Mouse (Mus musculus): ENCODE results near the gene Ralgps1. TPM values are rescaled to one million over a fixed set of nuclear protein-coding genes. Genes with fewer than 3 reads are reported as not detected.

The Ralgps1 gene
- polyA plus RNA-seq, 1 experiment, result not detected

DNA sequence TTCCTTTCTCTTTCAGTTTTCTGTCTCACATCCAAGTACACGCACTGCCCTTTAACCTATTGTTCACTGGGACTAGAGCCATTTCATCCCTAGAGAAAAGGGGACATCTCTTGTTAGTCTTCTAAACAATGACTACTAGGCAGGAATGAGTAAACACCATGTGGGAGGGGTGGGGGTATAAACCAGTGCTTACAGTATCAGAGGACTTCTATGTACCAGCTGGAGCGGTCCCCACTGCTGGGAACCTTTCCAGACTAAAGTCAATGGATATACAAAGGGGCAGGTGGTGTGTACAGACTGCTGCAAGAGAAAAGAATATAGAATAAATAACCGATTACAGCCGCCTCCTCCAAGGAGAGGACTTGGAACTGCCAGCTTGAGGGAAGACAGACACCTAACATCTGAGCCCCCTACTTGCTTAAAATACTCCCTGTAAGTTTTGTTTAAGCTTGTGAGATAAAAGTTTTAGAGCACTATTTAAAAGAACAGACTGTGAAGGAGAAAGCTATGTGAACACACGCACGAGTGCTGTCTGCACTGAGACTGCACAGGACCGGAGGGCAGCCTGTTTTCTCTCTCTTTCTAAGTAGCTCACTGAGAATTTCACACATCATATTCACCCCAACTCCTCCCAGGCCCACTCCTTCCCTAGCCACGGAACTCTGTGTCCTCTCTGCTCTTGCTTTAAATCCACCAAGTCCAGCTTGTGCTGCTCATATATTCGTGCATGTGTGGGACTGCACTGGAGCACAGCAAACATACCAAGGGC lies 5.4 kb downstream of the Ralgps1 start:
- TF ChIP-seq TAL1 (IDR thresholded peaks at IDR 0.05; ENCODE audit: low read length) (no peak), GATA1 (IDR thresholded peaks at IDR 0.05; ENCODE audit: low read length) (no peak)
- Histone ChIP-seq H3K4me1 (ENCODE audit: control insufficient read depth) (peaks cover 8% of the 10 kb centered on the region), H3K36me3 (ENCODE audit: control insufficient read depth) (no peaks in the 10 kb centered on the region), H3K4me3 (replicated peaks) (no peak overlapping the region), H3K27me3 (ENCODE audit: control insufficient read depth) (no peaks in the 10 kb centered on the region), H3K9me3 (ENCODE audit: control insufficient read depth, low read length) (no peaks in the 10 kb centered on the region)

GRCm38 (mm10) chr2:33364656-33365055 lies 6.6 kb downstream of the Ralgps1 start:
- H3K9me3 ChIP-seq (ENCODE audit: control insufficient read depth, low read length), result no peaks in the 10 kb centered on the region
- H3K4me3 ChIP-seq (replicated peaks), result no peak overlapping the region
- H3K36me3 ChIP-seq (ENCODE audit: control insufficient read depth), result no peaks in the 10 kb centered on the region
- no peak for TF ChIP-seq GATA1 (IDR thresholded peaks at IDR 0.05; ENCODE audit: low read length)
- no peak for TF ChIP-seq TAL1 (IDR thresholded peaks at IDR 0.05; ENCODE audit: low read length)
- H3K4me1 ChIP-seq (ENCODE audit: control insufficient read depth), result no peaks in the 10 kb centered on the region
- H3K27me3 ChIP-seq (ENCODE audit: control insufficient read depth), result no peaks in the 10 kb centered on the region

DNA sequence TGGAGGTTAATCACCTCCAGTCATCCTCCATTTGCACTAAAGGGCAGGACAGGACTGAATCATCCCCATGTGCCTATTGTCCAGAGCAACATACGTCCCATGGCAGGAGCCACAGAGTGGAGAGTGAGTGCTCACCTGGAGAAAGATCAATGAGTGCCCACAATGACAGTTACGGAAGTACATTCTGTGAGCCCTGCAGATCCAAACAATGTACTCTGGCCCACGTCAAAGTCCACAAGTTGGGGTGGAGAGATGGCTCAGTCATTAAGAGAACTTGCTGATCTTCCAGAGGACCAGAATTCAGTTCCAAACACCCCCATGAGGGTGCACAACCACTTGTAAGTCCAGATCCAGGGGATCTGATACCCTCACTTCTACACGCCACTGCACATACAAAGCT lies 7.4 kb downstream of the Ralgps1 start:
- H3K27me3 ChIP-seq (ENCODE audit: control insufficient read depth), result no peaks in the 10 kb centered on the region
- no peaks in the 10 kb centered on the region for H3K4me1 ChIP-seq (ENCODE audit: control insufficient read depth)
- no peaks in the 10 kb centered on the region for H3K36me3 ChIP-seq (ENCODE audit: control insufficient read depth)
- no peak overlapping the region for H3K4me3 ChIP-seq (replicated peaks)
- no peaks in the 10 kb centered on the region for H3K9me3 ChIP-seq (ENCODE audit: control insufficient read depth, low read length)
- TF ChIP-seq GATA1 (IDR thresholded peaks at IDR 0.05; ENCODE audit: low read length), result no peak
- no peak for TF ChIP-seq TAL1 (IDR thresholded peaks at IDR 0.05; ENCODE audit: low read length)

DNA sequence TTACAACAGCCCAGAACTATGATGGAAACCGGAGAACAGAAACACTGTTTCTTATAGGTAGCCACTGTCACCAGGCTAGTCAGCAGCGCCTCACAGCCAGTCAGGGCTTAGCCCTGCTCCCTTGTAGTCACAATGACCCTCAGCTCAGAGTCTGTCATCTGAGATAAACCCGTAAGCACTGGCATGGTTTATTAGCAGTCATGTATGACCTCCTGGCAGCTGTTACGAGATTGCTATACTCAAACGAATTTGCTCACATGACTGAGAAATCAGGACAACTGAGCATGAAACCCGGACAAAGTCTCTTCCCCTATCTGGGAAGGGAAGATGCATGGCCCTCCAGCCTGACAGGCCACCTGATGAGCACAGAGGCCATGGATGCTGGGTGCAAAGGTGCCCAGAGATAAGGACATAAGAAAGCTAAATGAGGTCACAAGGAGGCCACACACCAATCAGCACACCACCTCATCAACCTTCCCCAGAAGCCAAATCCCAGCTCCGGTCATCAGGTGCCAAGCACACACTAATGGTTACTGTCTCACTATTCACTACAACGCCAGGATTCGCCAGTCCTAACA lies 10.1 kb downstream of the Ralgps1 start:
- no peaks in the 10 kb centered on the region for H3K36me3 ChIP-seq (ENCODE audit: control insufficient read depth)

DNA sequence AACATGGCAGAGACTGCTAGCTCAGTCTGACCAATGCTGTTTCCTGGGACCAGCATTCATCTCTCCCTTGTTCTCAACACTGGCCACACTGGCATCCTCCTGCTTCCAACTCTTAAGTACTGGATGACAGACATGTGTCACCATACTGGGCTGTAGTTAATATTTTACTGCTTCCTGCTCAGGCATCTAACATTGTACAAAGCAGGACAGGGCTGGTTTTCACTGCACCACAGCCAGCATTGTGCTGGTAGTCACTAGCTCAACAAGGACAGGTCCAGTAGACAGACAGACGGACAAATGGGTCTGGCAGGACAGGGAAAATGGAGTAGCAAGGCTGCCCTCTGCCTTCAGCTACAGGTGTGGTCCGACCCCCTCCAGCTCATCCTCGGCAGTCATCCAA lies 10.7 kb downstream of the Ralgps1 start:
- no peaks in the 10 kb centered on the region for H3K9me3 ChIP-seq (ENCODE audit: control insufficient read depth, low read length)
- H3K27me3 ChIP-seq (ENCODE audit: control insufficient read depth), result no peaks in the 10 kb centered on the region
- H3K4me1 ChIP-seq (ENCODE audit: control insufficient read depth), result no peaks in the 10 kb centered on the region
- no peak overlapping the region for H3K4me3 ChIP-seq (replicated peaks)
- TF ChIP-seq GATA1 (IDR thresholded peaks at IDR 0.05; ENCODE audit: low read length) (no peak), TAL1 (IDR thresholded peaks at IDR 0.05; ENCODE audit: low read length) (no peak)
- H3K36me3 ChIP-seq (ENCODE audit: control insufficient read depth), result no peaks in the 10 kb centered on the region

More for the DNA sequence above, 10.1 kb downstream of the Ralgps1 start:
- H3K4me3 ChIP-seq (replicated peaks), result no peak overlapping the region
- H3K4me1 ChIP-seq (ENCODE audit: control insufficient read depth), result no peaks in the 10 kb centered on the region
- no peaks in the 10 kb centered on the region for H3K27me3 ChIP-seq (ENCODE audit: control insufficient read depth)
- TF ChIP-seq GATA1 (IDR thresholded peaks at IDR 0.05; ENCODE audit: low read length) (no peak), TAL1 (IDR thresholded peaks at IDR 0.05; ENCODE audit: low read length) (no peak)
- no peaks in the 10 kb centered on the region for H3K9me3 ChIP-seq (ENCODE audit: control insufficient read depth, low read length)

GRCm38 (mm10) chr2:33359184-33359583 lies 12.1 kb downstream of the Ralgps1 start:
- no peak overlapping the region for H3K4me3 ChIP-seq (replicated peaks)

DNA sequence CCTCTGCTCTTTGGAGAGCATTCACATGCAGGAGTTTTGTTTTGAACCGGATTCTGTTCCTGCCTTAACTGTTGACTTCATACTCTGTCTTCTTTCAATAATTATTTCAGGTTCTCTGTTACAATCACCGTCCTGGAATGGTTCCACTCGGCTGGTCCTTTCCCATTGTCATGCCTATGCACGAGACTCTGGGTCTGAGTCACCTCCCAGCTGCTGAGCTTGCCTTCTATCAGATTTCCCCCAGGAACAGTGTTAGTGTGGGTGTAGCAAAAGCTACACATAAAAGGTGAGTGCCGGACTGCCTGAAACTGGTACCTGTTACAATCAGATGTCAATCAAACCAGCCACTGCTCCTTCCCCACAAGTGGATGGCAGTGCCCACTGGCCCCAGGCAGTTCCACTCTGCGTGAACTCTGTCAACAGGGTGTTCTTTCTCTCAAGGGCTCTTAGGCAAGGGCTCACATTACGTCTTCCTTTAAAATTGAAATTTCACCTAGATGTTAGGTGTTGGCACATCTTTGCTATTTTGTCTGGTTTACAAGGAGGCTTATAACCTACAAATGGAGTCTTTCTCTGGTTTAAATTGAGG lies 13.9 kb downstream of the Ralgps1 start:
- no peak for TF ChIP-seq GATA1 (IDR thresholded peaks at IDR 0.05; ENCODE audit: low read length)
- TF ChIP-seq TAL1 (IDR thresholded peaks at IDR 0.05; ENCODE audit: low read length), result no peak
- H3K27me3 ChIP-seq (ENCODE audit: control insufficient read depth), result no peaks in the 10 kb centered on the region
- no peaks in the 10 kb centered on the region for H3K4me1 ChIP-seq (ENCODE audit: control insufficient read depth)
- no peak overlapping the region for H3K4me3 ChIP-seq (replicated peaks)
- H3K9me3 ChIP-seq (ENCODE audit: control insufficient read depth, low read length), result no peaks in the 10 kb centered on the region
- H3K36me3 ChIP-seq (ENCODE audit: control insufficient read depth), result no peaks in the 10 kb centered on the region

More at GRCm38 (mm10) chr2:33359184-33359583, 12.1 kb downstream of the Ralgps1 start:
- Histone ChIP-seq H3K27me3 (ENCODE audit: control insufficient read depth) (no peaks in the 10 kb centered on the region), H3K4me1 (ENCODE audit: control insufficient read depth) (no peaks in the 10 kb centered on the region), H3K9me3 (ENCODE audit: control insufficient read depth, low read length) (no peaks in the 10 kb centered on the region), H3K36me3 (ENCODE audit: control insufficient read depth) (no peaks in the 10 kb centered on the region)
- TF ChIP-seq TAL1 (IDR thresholded peaks at IDR 0.05; ENCODE audit: low read length), result no peak
- no peak for TF ChIP-seq GATA1 (IDR thresholded peaks at IDR 0.05; ENCODE audit: low read length)

- Histone ChIP-seq H3K9me3 (ENCODE audit: control insufficient read depth, low read length) (no peaks in the 10 kb centered on the region), H3K4me3 (replicated peaks) (no peak overlapping the region), H3K4me1 (ENCODE audit: control insufficient read depth) (no peaks in the 10 kb centered on the region), H3K27me3 (ENCODE audit: control insufficient read depth) (no peaks in the 10 kb centered on the region), H3K36me3 (ENCODE audit: control insufficient read depth) (no peaks in the 10 kb centered on the region)
- TF ChIP-seq TAL1 (IDR thresholded peaks at IDR 0.05; ENCODE audit: low read length), result no peak
- no peak for TF ChIP-seq GATA1 (IDR thresholded peaks at IDR 0.05; ENCODE audit: low read length)
Measured at GRCm38 (mm10) chr2:33355558-33355957, 15.7 kb downstream of the Ralgps1 start.

DNA sequence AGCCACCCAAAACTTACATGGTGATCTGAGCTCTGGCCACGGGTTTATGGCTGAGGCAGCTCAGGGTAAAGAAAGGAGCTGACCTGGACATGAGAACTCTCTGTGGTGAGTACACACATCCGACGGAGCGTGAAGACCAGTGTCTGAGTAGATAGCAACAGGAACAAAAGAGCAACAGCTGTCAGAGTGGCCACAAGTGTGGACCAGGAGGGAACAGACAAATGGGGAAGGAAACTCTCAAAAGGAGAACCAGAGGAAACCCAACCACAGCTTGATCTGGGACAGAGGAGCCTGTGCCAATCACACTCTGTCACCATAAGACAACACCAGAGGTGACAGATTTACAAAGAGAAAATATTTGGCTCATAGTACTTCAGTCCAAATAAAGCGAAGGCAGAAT lies 17.9 kb downstream of the Ralgps1 start:
- TF ChIP-seq TAL1 (IDR thresholded peaks at IDR 0.05; ENCODE audit: low read length) (no peak), GATA1 (IDR thresholded peaks at IDR 0.05; ENCODE audit: low read length) (no peak)
- Histone ChIP-seq H3K4me3 (replicated peaks) (no peak overlapping the region), H3K36me3 (ENCODE audit: control insufficient read depth) (no peaks in the 10 kb centered on the region), H3K4me1 (ENCODE audit: control insufficient read depth) (no peaks in the 10 kb centered on the region), H3K9me3 (ENCODE audit: control insufficient read depth, low read length) (no peaks in the 10 kb centered on the region), H3K27me3 (ENCODE audit: control insufficient read depth) (no peaks in the 10 kb centered on the region)
